Mouse (Mus musculus): ENCODE results near the gene 1810062G17Rik. TPM values are rescaled to one million over a fixed set of nuclear protein-coding genes. Genes with fewer than 3 reads are reported as not detected.
A peak's percentile ranks its signal among the peaks of the same experiment; 100 is the strongest.

1810062G17Rik gene
- total RNA-seq, 1 experiment from 2014 or later = not detected

DNA sequence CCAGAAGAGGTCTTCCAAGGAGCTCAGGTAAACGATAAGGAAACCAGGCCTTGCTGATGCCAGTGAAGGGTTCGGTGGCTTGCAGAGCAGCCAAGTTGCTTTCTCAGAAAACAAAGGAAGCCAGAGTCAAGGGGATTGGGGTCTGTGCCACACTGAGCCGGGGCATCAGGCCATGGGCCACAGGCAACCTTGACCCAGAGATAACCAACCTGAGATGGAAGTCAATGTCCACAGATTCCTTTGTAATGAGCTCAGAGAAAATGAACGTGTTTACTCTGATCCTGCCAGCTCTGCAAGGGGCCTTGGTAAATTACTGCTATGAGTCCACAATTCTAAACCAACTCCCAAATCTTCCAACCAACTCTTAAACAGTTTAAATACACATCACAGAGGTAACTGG, 3.9 kb upstream of the 1810062G17Rik start:
- ATAC-seq (replicated peaks in 1 of 2; ENCODE audit: insufficient read depth in 1 of 2, low FRiP score in 2 of 2, low TSS enrichment in 1 of 2, low read depth in 1 of 2, poor library complexity in 2 of 2, severe bottlenecking in 2 of 2) = no peak

DNA sequence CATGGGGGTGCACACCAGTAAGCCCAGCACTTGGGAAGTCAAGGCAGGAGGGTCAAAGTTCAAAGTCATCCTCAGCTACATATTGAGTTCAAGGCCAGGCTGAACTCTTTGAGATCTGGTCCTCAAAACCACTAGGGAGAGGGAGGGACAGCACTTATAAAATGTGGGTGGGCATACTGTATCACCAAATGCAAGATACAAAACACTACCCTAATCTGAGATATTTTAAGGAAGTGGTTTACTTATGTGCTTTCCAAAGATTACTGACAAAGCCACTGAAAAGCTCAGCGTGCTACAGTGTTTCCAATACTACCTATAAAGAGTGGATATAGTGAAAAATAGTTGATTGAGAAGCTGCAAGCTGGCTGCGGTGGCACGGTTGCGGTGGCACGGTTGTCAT, 2.5 kb upstream of the 1810062G17Rik start:
- ATAC-seq (replicated peaks in 1 of 2; ENCODE audit: insufficient read depth in 1 of 2, low FRiP score in 2 of 2, low TSS enrichment in 1 of 2, low read depth in 1 of 2, poor library complexity in 2 of 2, severe bottlenecking in 2 of 2) = no peak

DNA sequence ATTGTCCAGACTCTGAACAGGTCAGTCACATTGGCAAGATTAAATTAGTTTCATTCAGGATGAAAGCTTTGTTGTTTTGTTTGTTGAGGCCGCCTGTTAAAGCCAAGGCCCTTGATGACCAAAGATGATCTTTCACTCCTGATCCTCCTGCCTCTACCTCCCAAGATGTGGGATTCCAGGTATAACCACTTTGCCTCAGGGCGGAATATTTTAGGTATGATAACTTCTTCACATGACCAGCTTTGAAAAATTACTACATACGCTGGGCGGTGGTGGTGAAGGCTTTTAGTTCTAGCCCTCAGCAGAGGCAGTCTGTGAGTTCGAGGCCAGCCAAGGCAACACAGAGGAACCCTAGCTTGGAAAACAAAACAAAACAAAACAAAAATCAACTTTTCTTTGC, 1.3 kb upstream of the 1810062G17Rik start:
- ATAC-seq (replicated peaks in 1 of 2; ENCODE audit: insufficient read depth in 1 of 2, low FRiP score in 2 of 2, low TSS enrichment in 1 of 2, low read depth in 1 of 2, poor library complexity in 2 of 2, severe bottlenecking in 2 of 2) = no peak

DNA sequence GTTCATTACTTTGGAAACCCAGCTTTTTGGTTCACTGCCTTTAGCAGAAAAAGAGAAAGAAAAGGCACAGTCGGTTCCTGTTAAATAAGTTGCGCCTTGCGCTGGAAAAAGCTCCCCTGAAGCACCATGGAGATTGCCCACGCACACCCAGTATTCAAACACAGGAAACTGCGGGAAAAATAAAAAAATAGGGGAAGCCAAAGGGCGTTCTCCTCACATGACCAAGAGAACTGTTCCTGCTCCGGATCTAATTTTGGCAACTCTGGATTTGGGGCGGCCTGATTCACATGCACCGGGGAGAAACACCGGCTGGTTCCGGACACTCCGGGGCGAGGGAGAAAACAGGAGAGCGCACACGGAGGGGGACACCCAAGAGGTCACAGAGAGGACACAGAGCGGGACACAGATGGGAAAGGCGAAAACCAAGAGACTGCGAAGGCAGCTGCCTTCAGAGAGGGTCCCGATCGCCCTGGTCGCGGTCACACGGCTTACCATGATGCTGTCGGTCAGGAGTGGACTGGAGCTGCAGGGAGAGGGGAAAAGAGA, 726 bp upstream of the 1810062G17Rik start:
- peak; percentile 33 to 37 for ATAC-seq (replicated peaks in 1 of 2; ENCODE audit: insufficient read depth in 1 of 2, low FRiP score in 2 of 2, low TSS enrichment in 1 of 2, low read depth in 1 of 2, poor library complexity in 2 of 2, severe bottlenecking in 2 of 2)

DNA sequence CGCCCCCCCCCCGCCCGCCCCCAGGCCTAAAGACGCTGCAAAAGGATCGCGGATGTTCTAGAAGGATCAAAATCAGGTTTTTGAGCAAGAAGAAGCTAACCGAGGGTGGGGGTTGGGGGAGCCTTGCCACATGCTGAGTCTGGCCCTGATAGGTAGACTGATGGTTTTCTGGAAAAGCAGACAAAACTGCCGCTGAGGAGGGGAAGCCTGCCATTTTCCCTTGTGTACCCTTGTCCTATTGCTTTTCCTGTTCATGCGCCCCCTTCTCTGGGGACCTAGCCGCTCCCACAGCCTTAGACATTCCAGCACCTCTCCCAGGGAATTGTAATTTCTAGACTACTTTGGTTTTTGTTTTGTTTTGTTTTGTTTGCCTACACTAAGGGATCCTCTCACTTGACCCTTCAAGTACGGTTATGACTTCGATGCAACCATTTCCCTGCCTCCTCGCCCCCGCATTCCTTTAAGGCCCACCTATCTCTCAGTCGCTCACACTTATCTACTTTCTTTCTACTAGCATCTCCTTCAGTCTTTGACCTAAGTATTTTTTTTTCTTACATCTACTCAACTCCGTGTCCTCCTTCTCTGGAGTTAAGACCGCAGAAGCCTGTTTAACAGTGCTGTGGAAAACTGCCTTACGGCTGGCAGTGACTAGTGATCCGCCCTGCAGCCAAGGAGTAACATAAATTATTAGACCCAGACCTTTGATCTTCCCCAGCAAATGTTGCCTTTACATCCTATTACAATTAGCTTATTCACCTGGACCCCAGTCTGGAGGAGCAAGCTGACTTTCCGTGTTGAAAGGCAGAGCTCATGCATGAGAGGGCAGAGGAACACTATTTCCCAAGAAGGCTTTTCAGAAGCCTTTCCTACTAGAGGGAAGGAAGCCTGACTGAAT, 771 bp downstream of the 1810062G17Rik start:
- no peak for ATAC-seq (replicated peaks in 1 of 2; ENCODE audit: insufficient read depth in 1 of 2, low FRiP score in 2 of 2, low TSS enrichment in 1 of 2, low read depth in 1 of 2, poor library complexity in 2 of 2, severe bottlenecking in 2 of 2)

DNA sequence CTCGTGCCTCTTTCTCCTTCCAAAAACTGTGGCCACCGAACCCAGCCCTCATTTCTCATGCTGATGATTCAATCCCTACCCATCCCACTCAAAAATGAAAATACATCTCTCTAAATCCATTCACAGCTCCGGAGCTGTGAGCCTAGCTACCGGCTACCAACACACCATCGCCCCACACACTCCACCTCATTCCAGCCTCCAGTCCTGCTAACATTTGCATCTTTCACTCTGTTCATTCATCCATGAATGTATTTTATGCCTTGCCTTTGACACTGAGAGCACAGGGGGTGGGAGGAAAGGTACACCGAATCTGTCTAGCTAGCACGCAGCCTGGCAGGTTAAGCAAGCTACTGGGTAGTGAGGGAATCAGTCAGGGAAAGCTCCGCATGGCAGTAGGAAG, 3.0 kb downstream of the 1810062G17Rik start:
- no peak for ATAC-seq (replicated peaks in 1 of 2; ENCODE audit: insufficient read depth in 1 of 2, low FRiP score in 2 of 2, low TSS enrichment in 1 of 2, low read depth in 1 of 2, poor library complexity in 2 of 2, severe bottlenecking in 2 of 2)

DNA sequence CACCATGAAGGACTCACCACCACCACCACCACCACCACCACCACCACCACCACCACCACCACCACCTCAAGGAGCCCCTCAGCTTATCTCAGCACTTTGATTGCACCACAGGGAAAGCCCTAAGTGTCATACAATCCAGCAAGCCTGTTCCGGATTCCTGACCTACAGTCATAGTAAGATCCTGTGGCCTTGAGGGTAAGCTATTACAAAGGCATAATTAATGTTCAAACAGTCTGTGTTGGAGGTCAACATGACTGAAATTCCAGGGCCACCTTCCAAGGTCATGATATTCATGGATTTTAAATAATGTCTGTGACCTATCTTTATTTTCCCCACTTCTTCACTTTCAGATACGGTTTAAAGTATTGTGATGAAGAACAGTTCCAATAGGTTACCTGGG, 4.7 kb downstream of the 1810062G17Rik start:
- ATAC-seq (replicated peaks in 1 of 2; ENCODE audit: insufficient read depth in 1 of 2, low FRiP score in 2 of 2, low TSS enrichment in 1 of 2, low read depth in 1 of 2, poor library complexity in 2 of 2, severe bottlenecking in 2 of 2) = no peak

DNA sequence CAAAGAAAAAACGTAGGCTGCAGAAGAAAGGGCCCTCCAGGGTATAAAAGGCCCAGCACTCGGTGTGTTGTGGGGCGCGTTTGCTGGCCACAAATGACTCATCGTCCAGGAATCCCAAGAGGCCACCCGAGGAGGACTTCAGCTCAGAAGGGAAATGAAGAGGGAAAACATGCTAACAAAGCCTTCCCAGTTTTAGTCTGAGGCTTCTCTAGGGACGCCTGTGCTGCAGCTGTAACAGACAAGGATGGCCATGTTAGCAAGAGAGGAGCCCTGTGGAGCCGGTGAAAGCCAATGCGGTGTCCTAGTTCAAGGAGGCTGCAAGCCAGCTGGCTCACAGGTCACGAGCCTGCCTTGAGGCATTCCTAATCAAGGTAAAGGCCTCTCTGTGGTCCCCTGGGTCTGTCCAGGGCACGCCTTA, 6.0 kb downstream of the 1810062G17Rik start:
- ATAC-seq (replicated peaks in 1 of 2; ENCODE audit: insufficient read depth in 1 of 2, low FRiP score in 2 of 2, low TSS enrichment in 1 of 2, low read depth in 1 of 2, poor library complexity in 2 of 2, severe bottlenecking in 2 of 2) = no peak

DNA sequence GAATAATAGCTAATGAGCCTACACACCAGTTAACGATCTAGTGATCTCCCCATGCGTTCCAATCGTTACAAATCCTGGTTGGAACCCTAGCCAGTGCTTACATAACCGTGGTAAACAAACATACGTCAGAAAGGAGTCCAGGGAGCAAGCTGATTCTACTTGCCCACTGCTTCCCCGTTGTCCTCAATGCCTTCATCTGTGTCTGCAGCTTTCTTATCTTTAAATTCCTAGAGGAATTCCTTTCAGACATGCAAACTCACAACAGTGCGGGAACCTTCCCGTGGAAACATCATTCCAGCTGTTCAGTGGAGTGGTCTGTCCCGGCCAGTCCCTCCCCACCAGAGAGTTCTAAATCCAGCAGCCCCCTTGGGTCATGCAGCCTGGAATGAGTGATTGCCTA, 7.2 kb downstream of the 1810062G17Rik start:
- ATAC-seq (replicated peaks in 1 of 2; ENCODE audit: insufficient read depth in 1 of 2, low FRiP score in 2 of 2, low TSS enrichment in 1 of 2, low read depth in 1 of 2, poor library complexity in 2 of 2, severe bottlenecking in 2 of 2) = no peak

DNA sequence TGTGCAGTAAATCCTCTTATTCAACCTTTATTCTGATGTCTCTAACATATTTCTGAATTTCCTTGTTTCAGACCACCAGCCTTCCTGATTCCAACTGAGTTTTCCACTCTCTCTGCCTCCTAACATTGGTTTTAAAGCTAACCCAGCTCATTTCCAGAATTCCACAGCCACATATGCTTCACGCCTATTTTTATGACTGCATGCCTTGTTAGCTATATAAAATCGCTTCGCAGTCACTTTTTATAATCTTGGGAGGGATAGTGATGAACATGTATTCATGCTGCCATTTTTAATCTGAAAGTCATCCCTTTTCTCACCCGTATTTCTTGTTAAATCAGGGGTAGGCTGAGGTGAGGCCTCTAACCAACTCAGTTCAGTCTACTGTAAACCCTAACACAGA, 8.6 kb downstream of the 1810062G17Rik start:
- no peak for ATAC-seq (replicated peaks in 1 of 2; ENCODE audit: insufficient read depth in 1 of 2, low FRiP score in 2 of 2, low TSS enrichment in 1 of 2, low read depth in 1 of 2, poor library complexity in 2 of 2, severe bottlenecking in 2 of 2)

DNA sequence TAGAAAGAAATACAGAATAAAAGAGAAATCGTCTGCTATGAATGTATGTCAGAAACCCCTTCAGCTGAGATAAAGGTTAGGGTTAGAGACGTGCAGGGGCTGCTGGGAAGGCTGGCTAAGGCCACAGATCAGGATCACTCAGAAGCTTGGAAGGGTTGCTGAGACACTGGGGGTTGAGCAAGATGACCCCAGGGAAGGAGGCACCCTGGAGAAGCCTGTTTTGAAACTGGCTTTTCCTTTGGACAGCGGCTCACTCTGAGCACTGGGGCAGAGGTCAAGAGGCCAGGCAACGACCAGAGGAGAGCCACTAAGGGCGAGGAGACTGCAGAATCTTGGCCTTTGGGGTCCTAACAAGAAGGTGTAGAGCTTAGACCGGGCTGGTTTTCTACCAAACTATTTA, 10.4 kb downstream of the 1810062G17Rik start:
- no peak for ATAC-seq (replicated peaks in 1 of 2; ENCODE audit: insufficient read depth in 1 of 2, low FRiP score in 2 of 2, low TSS enrichment in 1 of 2, low read depth in 1 of 2, poor library complexity in 2 of 2, severe bottlenecking in 2 of 2)

DNA sequence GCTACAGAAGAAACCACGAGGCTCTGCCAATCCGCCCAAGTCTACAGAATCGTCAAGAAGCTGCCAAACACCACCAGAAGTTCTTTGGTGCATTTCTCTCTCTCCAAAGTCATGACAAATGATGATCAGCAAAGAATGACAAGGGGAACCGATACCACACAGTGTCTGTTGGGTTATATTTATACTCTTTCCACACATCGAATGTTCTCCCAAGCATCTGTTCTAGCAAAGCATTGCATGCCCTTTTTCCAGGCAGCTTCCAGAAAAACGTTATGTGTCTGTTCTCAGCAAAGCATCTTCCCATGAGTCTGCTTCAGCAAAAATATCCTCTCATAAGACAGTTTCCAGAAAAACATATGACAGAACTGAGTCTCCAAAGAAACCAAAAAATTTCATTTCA, 11.1 kb downstream of the 1810062G17Rik start:
- no peak for ATAC-seq (replicated peaks in 1 of 2; ENCODE audit: insufficient read depth in 1 of 2, low FRiP score in 2 of 2, low TSS enrichment in 1 of 2, low read depth in 1 of 2, poor library complexity in 2 of 2, severe bottlenecking in 2 of 2)

DNA sequence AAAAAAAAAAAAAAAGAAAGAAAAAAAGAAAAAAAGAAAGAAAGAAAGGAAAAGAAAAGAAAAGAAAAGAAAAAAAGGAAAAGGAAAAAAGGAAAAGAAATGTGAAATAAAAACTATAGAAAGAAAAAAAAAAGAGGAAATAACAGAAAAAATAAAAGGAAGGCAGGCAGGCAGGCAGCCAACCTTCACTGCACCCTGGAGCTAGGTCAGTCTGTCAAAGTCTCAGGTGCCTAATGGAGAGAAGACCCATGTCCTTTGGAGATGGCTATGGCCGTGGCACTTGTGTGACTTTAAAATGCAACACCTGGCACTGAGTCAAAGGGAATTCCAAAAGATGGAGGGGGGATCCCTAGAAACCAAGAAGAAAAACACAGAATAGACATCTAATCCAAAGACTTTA, 12.6 kb downstream of the 1810062G17Rik start:
- ATAC-seq (replicated peaks in 1 of 2; ENCODE audit: insufficient read depth in 1 of 2, low FRiP score in 2 of 2, low TSS enrichment in 1 of 2, low read depth in 1 of 2, poor library complexity in 2 of 2, severe bottlenecking in 2 of 2) = no peak

DNA sequence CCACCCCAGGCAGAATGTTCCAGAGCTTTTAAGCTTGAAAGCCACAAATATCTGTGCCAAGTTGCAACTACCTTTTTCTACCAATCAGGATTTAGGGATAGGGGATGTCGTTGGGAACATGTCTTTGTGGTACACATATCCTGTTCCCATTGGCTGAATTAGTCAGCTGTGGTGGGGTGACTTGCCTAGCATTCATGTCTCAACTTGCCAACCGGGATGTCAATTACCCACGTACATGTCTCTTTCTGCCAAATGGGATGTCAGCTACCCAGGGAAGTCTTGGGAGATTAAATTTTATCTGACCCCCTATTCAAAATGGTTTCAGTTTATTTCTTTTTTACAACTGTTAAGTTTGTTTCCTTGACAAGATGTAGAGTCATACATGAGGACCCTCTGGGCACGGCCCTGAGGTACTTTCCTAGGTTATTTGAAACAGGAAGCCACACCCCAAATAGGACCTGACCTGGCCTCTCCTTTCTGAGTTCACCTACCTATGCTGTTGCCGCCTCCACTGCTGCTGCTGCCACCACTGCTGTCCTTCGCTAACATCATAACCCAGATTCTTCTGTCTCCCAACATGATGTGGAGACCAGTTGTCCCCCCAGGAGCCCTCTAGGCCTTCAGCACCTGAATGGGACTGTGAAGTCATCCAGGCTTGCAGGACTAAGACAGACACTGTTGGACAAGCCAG, 13.3 kb downstream of the 1810062G17Rik start:
- no peak for ATAC-seq (replicated peaks in 1 of 2; ENCODE audit: insufficient read depth in 1 of 2, low FRiP score in 2 of 2, low TSS enrichment in 1 of 2, low read depth in 1 of 2, poor library complexity in 2 of 2, severe bottlenecking in 2 of 2)

DNA sequence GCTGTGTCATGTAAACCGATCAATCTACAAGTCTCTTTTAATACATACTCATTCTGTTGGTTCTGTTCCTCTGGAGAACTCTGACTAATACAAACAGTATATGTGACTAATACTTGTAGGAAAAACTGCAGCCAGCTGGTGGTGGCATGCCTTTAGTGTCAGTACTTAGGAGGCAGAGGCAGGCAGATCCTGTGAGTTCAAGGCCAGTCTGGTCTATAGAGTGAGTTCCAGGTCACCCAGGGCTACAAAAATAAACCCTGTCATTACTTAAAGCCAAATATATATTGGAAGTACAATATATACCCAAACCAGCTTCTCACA, 13.8 kb downstream of the 1810062G17Rik start:
- ATAC-seq (replicated peaks in 1 of 2; ENCODE audit: insufficient read depth in 1 of 2, low FRiP score in 2 of 2, low TSS enrichment in 1 of 2, low read depth in 1 of 2, poor library complexity in 2 of 2, severe bottlenecking in 2 of 2) = no peak

DNA sequence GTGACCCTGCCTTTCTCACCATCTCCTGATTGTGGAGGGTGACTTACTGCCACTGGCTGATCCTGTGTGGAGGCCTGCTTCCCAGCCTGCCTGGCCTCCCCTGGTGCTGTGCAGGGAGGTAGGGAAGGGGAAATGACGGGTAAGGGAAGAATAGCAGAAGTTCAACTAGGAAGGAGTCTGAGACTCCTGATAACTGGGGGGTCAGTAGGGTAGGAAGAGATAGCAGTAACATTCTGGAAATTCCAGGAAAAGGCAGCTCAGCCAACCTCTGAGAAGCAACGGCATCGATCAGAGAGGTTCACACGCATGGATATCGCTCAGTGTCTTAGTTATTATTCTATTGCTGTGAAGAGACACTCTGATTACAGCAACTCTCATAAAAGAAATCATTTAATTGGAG, 15.8 kb downstream of the 1810062G17Rik start:
- no peak for ATAC-seq (replicated peaks in 1 of 2; ENCODE audit: insufficient read depth in 1 of 2, low FRiP score in 2 of 2, low TSS enrichment in 1 of 2, low read depth in 1 of 2, poor library complexity in 2 of 2, severe bottlenecking in 2 of 2)

DNA sequence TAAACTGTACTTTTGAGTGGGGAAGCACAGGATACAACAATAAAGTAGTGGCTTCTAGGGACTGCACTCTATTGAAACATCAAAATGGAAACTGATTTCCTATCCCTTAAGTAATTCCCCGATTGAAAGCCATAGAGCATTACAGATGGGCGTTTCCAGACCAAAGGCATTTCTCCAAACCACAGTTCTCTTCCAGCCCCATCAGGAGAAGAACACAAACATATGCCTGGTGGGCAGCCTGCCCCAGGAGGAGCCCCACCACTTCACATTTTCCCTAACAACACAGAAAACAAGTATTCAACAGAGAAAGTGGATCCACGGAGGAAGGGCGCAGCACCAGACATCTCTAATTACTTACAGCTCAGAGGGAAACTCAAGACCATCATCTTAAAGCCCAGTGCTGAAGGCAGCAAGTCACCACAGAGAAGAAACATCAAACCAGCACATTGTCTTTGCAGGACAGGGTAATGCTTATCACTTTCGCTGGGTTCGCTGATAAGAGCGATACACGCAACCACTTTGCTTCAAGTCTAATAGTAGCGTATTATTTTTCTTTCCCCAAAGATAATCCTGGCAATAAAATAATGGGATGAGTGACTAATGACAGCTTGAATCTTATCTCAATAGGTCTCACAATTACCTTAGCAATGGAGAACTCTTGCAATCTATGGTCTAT, 17.1 kb downstream of the 1810062G17Rik start:
- no peak for ATAC-seq (replicated peaks in 1 of 2; ENCODE audit: insufficient read depth in 1 of 2, low FRiP score in 2 of 2, low TSS enrichment in 1 of 2, low read depth in 1 of 2, poor library complexity in 2 of 2, severe bottlenecking in 2 of 2)

DNA sequence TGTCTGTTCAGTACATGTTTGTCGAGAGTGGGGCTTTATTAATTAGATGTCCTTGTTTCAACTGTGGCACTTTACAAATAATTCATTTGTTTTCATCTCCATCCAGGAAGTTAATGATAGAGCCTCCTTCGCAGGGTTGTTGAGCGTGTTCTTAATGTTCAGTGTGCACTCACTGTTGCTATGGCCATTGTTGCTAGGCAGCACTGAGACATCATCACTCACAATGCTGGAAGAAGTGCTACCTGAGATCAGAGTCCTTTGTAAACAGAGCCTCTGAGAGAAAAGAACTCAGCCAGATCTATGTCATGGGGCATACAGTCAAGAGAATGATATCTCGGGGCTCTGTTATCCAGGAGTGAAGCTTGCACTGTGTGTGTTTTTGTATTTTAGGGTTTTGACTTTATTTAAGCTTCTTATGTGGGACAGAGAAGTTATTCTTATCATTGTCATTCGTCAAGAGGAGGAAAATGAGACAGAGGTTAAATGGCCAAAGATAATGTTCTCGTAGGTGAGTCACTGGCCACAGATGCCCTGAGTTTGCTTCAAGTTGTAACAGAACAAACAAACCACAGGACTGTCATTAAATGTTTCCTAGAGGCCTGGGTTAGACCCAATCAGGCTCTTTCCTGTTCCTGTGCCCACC, 18.0 kb downstream of the 1810062G17Rik start:
- no peak for ATAC-seq (replicated peaks in 1 of 2; ENCODE audit: insufficient read depth in 1 of 2, low FRiP score in 2 of 2, low TSS enrichment in 1 of 2, low read depth in 1 of 2, poor library complexity in 2 of 2, severe bottlenecking in 2 of 2)

Measured in hematopoietic stem cell, adult 5-6 weeks (primary cell).